Mouse (Mus musculus) kidney, adult 2 months (tissue): Measurements from ENCODE around the gene Sim2. TPM values are rescaled to one million over a fixed set of nuclear protein-coding genes. Genes with fewer than 3 reads are reported as not detected.

Experiments
- DNase-seq: peaks from one replicate; pipeline ENCODE4 v3.0.0; 2021
- H3K27ac ChIP-seq: fragments of 200-500 bp; 2 replicates; pipeline ENCODE4 v1.5.1; 2012; ENCODE audit warnings: low read depth, low read length, control low read depth, inconsistent platforms; ENCODE audit not compliant: insufficient read depth
- H3K27me3 ChIP-seq: fragments of 200-500 bp; replicated peaks from 2 replicates; pipeline ENCODE4 v1.6.1; 2012; ENCODE audit warnings: mild to moderate bottlenecking, moderate library complexity, low read length, inconsistent platforms; ENCODE audit not compliant: control insufficient read depth, insufficient read depth
- H3K36me3 ChIP-seq: fragments of 200-500 bp; 2 replicates; pipeline ENCODE4 v1.6.1; 2012; ENCODE audit warnings: mild to moderate bottlenecking, moderate library complexity, low read length, inconsistent platforms; ENCODE audit not compliant: control insufficient read depth, insufficient read depth
- H3K4me1 ChIP-seq: fragments of 200-500 bp; 2 replicates; pipeline ENCODE4 v1.6.1; 2011; ENCODE audit warnings: low read length; ENCODE audit not compliant: control insufficient read depth, insufficient read depth
- H3K4me3 ChIP-seq: fragments of 200-500 bp; 2 replicates; pipeline ENCODE4 v1.5.1; 2011; ENCODE audit warnings: mild to moderate bottlenecking, low read depth, low read length, control low read depth; ENCODE audit not compliant: insufficient read depth
- CTCF ChIP-seq: fragments of 200-500 bp; conservative IDR thresholded peaks from 2 replicates; pipeline ENCODE4 v1.5.1; 2011; ENCODE audit warnings: low read depth, mild to moderate bottlenecking, control low read depth, low read length, moderate library complexity, mixed read lengths; ENCODE audit not compliant: insufficient read depth, insufficient read length
- POLR2A ChIP-seq: fragments of 200-500 bp; IDR thresholded peaks from one replicate; pipeline ENCODE4 v1.6.1; 2011; ENCODE audit warnings: low read depth, low read length, control low read depth
- WGBS: fragments of 180-500 bp; shearing (Covaris S2); methylation state at CpG from one replicate; pipeline ENCODE4 v1.1.7; 2018; 5-methylcytosine and 5-hydroxymethylcytosine counted together
- polyA plus RNA-seq: library from polyadenylated mRNA; depleted of rRNA; stranded (reverse); fragments of >200 nt; gene quantifications from 2 replicates; pipeline ENCODE4 v1.2.3, GENCODE M21; 2012

Gene Sim2
- polyA plus RNA-seq, 1 experiment: 8.1 TPM

GRCm38 (mm10) chr16:94117333-94117732, 32.6 kb downstream of the Sim2 start:
- Histone ChIP-seq H3K4me1 (no peaks in the 10 kb centered on the region), H3K27ac (no peak overlapping the region), H3K4me3 (no peak overlapping the region), H3K27me3 (no peaks in the 10 kb centered on the region), H3K36me3 (no peaks in the 10 kb centered on the region)
- TF ChIP-seq CTCF (no peak), POLR2A (no peak)
- 57% methylated on average over 6 of the region's 6 CpGs for WGBS
- DNase-seq: no peak

GRCm38 (mm10) chr16:94118394-94118793, 33.7 kb downstream of the Sim2 start:
- Histone ChIP-seq H3K4me1 (no peaks in the 10 kb centered on the region), H3K27ac (no peak overlapping the region), H3K36me3 (no peaks in the 10 kb centered on the region), H3K27me3 (no peaks in the 10 kb centered on the region), H3K4me3 (no peak overlapping the region)
- 100% methylated on average over 1 of the region's 1 CpGs for WGBS
- DNase-seq: no peak
- TF ChIP-seq POLR2A (no peak), CTCF (no peak)

- no peaks in the 10 kb centered on the region for H3K27me3 ChIP-seq
Observed at GRCm38 (mm10) chr16:94122347-94122746, 37.6 kb downstream of the Sim2 start.

GRCm38 (mm10) chr16:94123247-94123646, 38.5 kb downstream of the Sim2 start:
- TF ChIP-seq CTCF: no peak
- TF ChIP-seq POLR2A: no peak
- peak; percentile 57 for DNase-seq
- no peaks in the 10 kb centered on the region for H3K36me3 ChIP-seq
- no peaks in the 10 kb centered on the region for H3K4me1 ChIP-seq
- no peak overlapping the region for H3K27ac ChIP-seq
- H3K27me3 ChIP-seq: no peaks in the 10 kb centered on the region
- H3K4me3 ChIP-seq: no peak overlapping the region
- 51% methylated on average over 11 of the region's 11 CpGs for WGBS

More at GRCm38 (mm10) chr16:94122347-94122746, 37.6 kb downstream of the Sim2 start:
- DNase-seq: no peak
- Histone ChIP-seq H3K4me1 (no peaks in the 10 kb centered on the region), H3K4me3 (no peak overlapping the region), H3K36me3 (no peaks in the 10 kb centered on the region), H3K27ac (no peak overlapping the region)
- TF ChIP-seq CTCF (no peak), POLR2A (no peak)
- WGBS: 86% methylated on average over 3 of the region's 3 CpGs

GRCm38 (mm10) chr16:94125172-94125981, 40.6 kb downstream of the Sim2 start:
- WGBS: 15% methylated on average over 82 of the region's 83 CpGs
- no peak overlapping the region for H3K4me3 ChIP-seq

GRCm38 (mm10) chr16:94126200-94126599, 41.5 kb downstream of the Sim2 start:
- Histone ChIP-seq H3K4me1 (no peaks in the 10 kb centered on the region), H3K27ac (no peak overlapping the region), H3K36me3 (no peaks in the 10 kb centered on the region), H3K27me3 (no peaks in the 10 kb centered on the region), H3K4me3 (no peak overlapping the region)
- no peak for TF ChIP-seq POLR2A
- TF ChIP-seq CTCF: no peak
- no peak for DNase-seq
- WGBS: 50% methylated on average over 9 of the region's 9 CpGs

More at GRCm38 (mm10) chr16:94125172-94125981, 40.6 kb downstream of the Sim2 start:
- H3K4me1 ChIP-seq: no peaks in the 10 kb centered on the region
- no peak overlapping the region for H3K27ac ChIP-seq
- no peaks in the 10 kb centered on the region for H3K27me3 ChIP-seq
- H3K36me3 ChIP-seq: no peaks in the 10 kb centered on the region
- TF ChIP-seq POLR2A: no peak
- TF ChIP-seq CTCF: no peak
- no peak for DNase-seq

- H3K36me3 ChIP-seq: no peaks in the 10 kb centered on the region
- no peak overlapping the region for H3K4me3 ChIP-seq
- TF ChIP-seq CTCF (no peak), POLR2A (no peak)
- no peak overlapping the region for H3K27ac ChIP-seq
- H3K4me1 ChIP-seq: no peaks in the 10 kb centered on the region
- 83% methylated on average over 2 of the region's 2 CpGs for WGBS
- DNase-seq: no peak
- H3K27me3 ChIP-seq: no peaks in the 10 kb centered on the region
Observed at GRCm38 (mm10) chr16:94128236-94128835, 43.6 kb downstream of the Sim2 start.
